Mouse (Mus musculus): ENCODE data around the gene Ermp1.

Ermp1 gene

GRCm38 (mm10) chr19:29647651-29648549 is at the start of gene Ermp1:
Gene Ermp1 (minus strand): TSS chr19:29648415.
- CTCF ChIA-PET, result no interaction called here

- CTCF ChIA-PET, result interaction anchor here (0.8 kb wide), 1 partner anchor 174 kb away, joined by 7 read pairs; no protein-coding TSS in a partner anchor
Measured at GRCm38 (mm10) chr19:29697245-29697874, 49.1 kb upstream of the Ermp1 start, which contains the start of gene Mlana. Gene Mlana (plus strand): TSS chr19:29697824.

- CTCF ChIA-PET, result interaction anchor here (0.8 kb wide), 1 partner anchor 175 kb away, joined by 7 read pairs; no protein-coding TSS in a partner anchor
Measured at GRCm38 (mm10) chr19:29696840-29697239, 48.6 kb upstream of the Ermp1 start.

GRCm38 (mm10) chr19:29696309-29696708 is 48.1 kb upstream of the Ermp1 start:
- CTCF ChIA-PET, result no interaction called here

- CTCF ChIA-PET, result no interaction called here
Measured at GRCm38 (mm10) chr19:29695071-29695470, 46.9 kb upstream of the Ermp1 start.

- CTCF ChIA-PET, result no interaction called here
Measured at GRCm38 (mm10) chr19:29683844-29684540, 35.8 kb upstream of the Ermp1 start.

- CTCF ChIA-PET, result no interaction called here
Measured at GRCm38 (mm10) chr19:29680182-29681152, 32.3 kb upstream of the Ermp1 start.

GRCm38 (mm10) chr19:29678181-29678778 is 30.1 kb upstream of the Ermp1 start:
- CTCF ChIA-PET, result no interaction called here

GRCm38 (mm10) chr19:29676479-29677193 is 28.4 kb upstream of the Ermp1 start:
- CTCF ChIA-PET, result no interaction called here

- CTCF ChIA-PET, result interaction anchor here (0.6 kb wide), 1 partner anchor 9 kb away, joined by 17 read pairs; no protein-coding TSS in a partner anchor
Measured at GRCm38 (mm10) chr19:29675562-29676078, 27.4 kb upstream of the Ermp1 start.

GRCm38 (mm10) chr19:29674946-29675345 is 26.7 kb upstream of the Ermp1 start:
- CTCF ChIA-PET, result no interaction called here

GRCm38 (mm10) chr19:29672660-29673059 is 24.4 kb upstream of the Ermp1 start:
- CTCF ChIA-PET, result interaction anchor here (0.6 kb wide), 1 partner anchor 1656 kb away, joined by 5 read pairs; no protein-coding TSS in a partner anchor

- CTCF ChIA-PET, result no interaction called here
Measured at GRCm38 (mm10) chr19:29671160-29671559, 22.9 kb upstream of the Ermp1 start.

- CTCF ChIA-PET, result no interaction called here
Measured at GRCm38 (mm10) chr19:29670247-29670646, 22.0 kb upstream of the Ermp1 start.

- CTCF ChIA-PET, result no interaction called here
Measured at GRCm38 (mm10) chr19:29668135-29668534, 19.9 kb upstream of the Ermp1 start.

GRCm38 (mm10) chr19:29666965-29667594 is 18.9 kb upstream of the Ermp1 start:
- CTCF ChIA-PET, result interaction anchor here (0.7 kb wide), 1 partner anchor 9 kb away, joined by 17 read pairs; no protein-coding TSS in a partner anchor

GRCm38 (mm10) chr19:29666164-29666563 is 17.9 kb upstream of the Ermp1 start:
- CTCF ChIA-PET, result interaction anchor here (0.7 kb wide), 1 partner anchor 10 kb away, joined by 17 read pairs; no protein-coding TSS in a partner anchor

GRCm38 (mm10) chr19:29664934-29665333 is 16.7 kb upstream of the Ermp1 start:
- CTCF ChIA-PET, result no interaction called here

GRCm38 (mm10) chr19:29663780-29664179 is 15.6 kb upstream of the Ermp1 start:
- CTCF ChIA-PET, result no interaction called here
